Mouse (Mus musculus) intestine, postnatal 0 days (tissue): ENCODE data around the gene Wdr49. TPM values are rescaled to one million over a fixed set of nuclear protein-coding genes. Genes with fewer than 3 reads are reported as not detected.

ENCODE experiments used
- ATAC-seq: fragments of 200-750 bp; cut with Nextera tagmentation; 2 replicates; pipeline ENCODE4 v1.8.0; 2017; ENCODE audit warnings: mild to moderate bottlenecking, moderate TSS enrichment, moderate library complexity
- H3K27ac ChIP-seq: fragments of 300-500 bp; sonication (generic); 2 replicates; pipeline ENCODE4 v1.5.1; 2014; ENCODE audit warnings: mild to moderate bottlenecking, low read depth, low read length, moderate library complexity
- H3K27me3 ChIP-seq: fragments of 300-500 bp; sonication (generic); replicated peaks from 2 replicates; pipeline ENCODE4 v1.6.1; 2014; ENCODE audit warnings: low read length, mixed read lengths; ENCODE audit not compliant: control insufficient read depth, insufficient read depth
- H3K36me3 ChIP-seq: fragments of 300-500 bp; sonication (generic); 2 replicates; pipeline ENCODE4 v1.6.1; 2014; ENCODE audit warnings: mild to moderate bottlenecking, moderate library complexity; ENCODE audit not compliant: control insufficient read depth, insufficient read depth
- H3K4me1 ChIP-seq: fragments of 300-500 bp; sonication (generic); replicated peaks from 2 replicates; pipeline ENCODE4 v1.6.1; 2014; ENCODE audit warnings: antibody characterized with exemption, low read length, mixed read lengths; ENCODE audit not compliant: control insufficient read depth, insufficient read depth
- H3K4me2 ChIP-seq: fragments of 300-500 bp; sonication (generic); replicated peaks from 2 replicates; pipeline ENCODE4 v1.6.1; 2014; ENCODE audit warnings: low read depth, mild to moderate bottlenecking, moderate library complexity
- H3K4me3 ChIP-seq: fragments of 300-500 bp; sonication (generic); 2 replicates; pipeline ENCODE4 v1.5.1; 2014; ENCODE audit warnings: low read depth, low read length
- H3K9ac ChIP-seq: fragments of 300-500 bp; sonication (generic); 2 replicates; pipeline ENCODE4 v1.6.1; 2014; ENCODE audit warnings: mild to moderate bottlenecking, low read depth, low read length
- H3K9me3 ChIP-seq: fragments of 300-500 bp; sonication (generic); 2 replicates; pipeline ENCODE4 v1.6.1; 2016; ENCODE audit warnings: mixed run types; ENCODE audit not compliant: control insufficient read depth
- CTCF ChIP-seq: sonication (generic); IDR thresholded peaks from 2 replicates; pipeline ENCODE4 v1.5.1; 2016; ENCODE audit warnings: low read depth, mild to moderate bottlenecking, control low read depth, antibody characterized with exemption, moderate library complexity
- WGBS: fragments of 180-500 bp; shearing (Covaris S2); extraction: QIAGEN DNeasy Blood & Tissue Kit; methylation state at CpG from one replicate; pipeline ENCODE4 v1.1.7; 2014; 5-methylcytosine and 5-hydroxymethylcytosine counted together
- polyA plus RNA-seq: library from polyadenylated mRNA; unstranded; fragments of >200 nt; fragmentation: Nextera tagmentation; extraction: Ambion mirVana; gene quantifications from 2 replicates; pipeline ENCODE4 v1.2.1, GENCODE M21; 2015

Gene Wdr49
- polyA plus RNA-seq, 1 experiment from 2014 or later, result not detected

DNA sequence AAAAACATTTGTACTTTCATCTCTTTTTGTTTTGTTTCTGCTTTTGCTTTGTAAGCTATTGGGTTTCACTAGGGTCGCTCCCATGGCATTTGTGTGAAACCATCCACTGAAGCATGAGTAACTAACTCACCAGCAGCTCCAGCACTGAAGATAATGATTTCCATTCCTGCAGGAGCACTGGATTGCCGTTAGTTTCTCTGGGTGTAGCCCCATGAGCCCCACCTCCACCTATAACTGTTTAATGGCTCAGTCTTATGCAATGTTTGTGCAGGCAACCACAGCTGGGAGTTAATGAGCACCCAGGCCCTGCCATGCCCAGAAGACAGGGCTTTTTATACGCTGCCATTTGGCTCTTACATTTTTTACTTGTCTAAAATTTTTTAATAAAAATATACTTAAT is 11.0 kb upstream of the Wdr49 start:
- no peak for TF ChIP-seq CTCF
- 42% methylated on average over 3 of the region's 3 CpGs for WGBS
- no peaks in the 10 kb centered on the region for H3K36me3 ChIP-seq
- H3K4me2 ChIP-seq, result no peak overlapping the region
- no peaks in the 10 kb centered on the region for H3K9me3 ChIP-seq
- no peak overlapping the region for H3K27ac ChIP-seq
- no peak overlapping the region for H3K4me3 ChIP-seq
- no peaks in the 10 kb centered on the region for H3K27me3 ChIP-seq
- ATAC-seq, result peak; percentile 77
- H3K4me1 ChIP-seq, result no peaks in the 10 kb centered on the region
- no peak overlapping the region for H3K9ac ChIP-seq

DNA sequence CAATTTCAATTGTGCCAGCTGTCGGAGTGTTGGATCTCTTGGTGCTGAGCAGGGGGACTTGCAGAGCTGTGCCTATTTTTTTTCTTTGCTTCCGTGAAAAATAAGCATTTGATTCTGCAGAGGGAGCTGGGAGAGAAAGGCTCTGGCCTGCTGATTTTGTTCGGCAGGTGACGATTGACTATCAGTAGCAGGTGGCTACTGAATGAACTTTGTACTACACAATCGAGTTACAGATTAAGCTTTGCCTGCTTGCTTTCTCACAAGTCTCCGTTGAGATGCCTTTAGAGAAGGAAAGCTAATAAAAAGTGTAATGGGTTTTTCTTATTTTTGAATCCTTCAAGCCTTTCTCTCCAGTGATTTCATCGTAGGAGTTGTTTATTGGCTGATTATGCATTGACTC is 6.8 kb downstream of the Wdr49 start:
- Histone ChIP-seq H3K9me3 (no peaks in the 10 kb centered on the region), H3K27me3 (no peaks in the 10 kb centered on the region), H3K4me2 (no peak overlapping the region), H3K9ac (no peak overlapping the region), H3K27ac (no peak overlapping the region), H3K4me1 (no peaks in the 10 kb centered on the region), H3K36me3 (no peaks in the 10 kb centered on the region), H3K4me3 (no peak overlapping the region)
- peak; percentile 56; the same call in 1 of the 2 replicates for ATAC-seq
- 38% methylated on average over 7 of the region's 7 CpGs for WGBS
- no peak for TF ChIP-seq CTCF

DNA sequence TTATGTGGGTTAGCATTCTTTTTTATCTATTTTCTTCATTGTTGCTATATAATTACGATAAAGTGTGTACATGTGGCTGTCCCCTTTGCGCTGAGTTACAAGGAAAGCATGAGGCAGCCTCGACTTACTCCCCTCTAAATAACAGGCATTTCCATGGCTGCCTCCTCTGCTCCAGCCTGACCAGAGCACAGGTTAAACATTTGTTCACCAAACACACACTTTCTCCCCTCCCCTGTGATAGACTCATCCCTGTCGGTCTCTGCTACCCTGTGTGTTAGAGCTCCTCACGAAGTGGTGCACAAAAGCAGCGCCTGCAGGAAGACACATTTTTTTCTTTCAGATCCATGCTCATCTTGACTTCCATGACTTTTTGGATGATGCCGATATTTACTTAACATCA is 7.3 kb downstream of the Wdr49 start:
- no peak for ATAC-seq

DNA sequence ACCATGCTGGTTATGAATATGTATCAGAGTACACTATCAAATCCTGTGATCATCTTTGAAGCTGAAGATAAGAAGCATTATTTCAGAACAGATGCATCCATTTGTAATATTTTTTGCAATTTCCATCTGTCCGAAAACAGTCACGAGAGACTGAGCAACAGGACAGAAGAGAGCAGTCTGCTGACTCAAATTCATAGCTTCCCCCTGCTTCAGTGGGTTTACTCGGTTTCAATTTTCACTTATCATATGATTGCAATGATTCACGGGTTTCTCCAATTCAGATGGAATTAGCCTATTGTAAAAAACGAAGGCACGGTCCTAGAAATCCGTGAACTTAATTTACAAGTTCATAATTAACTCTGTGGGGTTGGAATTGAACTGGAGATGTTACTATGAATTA is 13.8 kb downstream of the Wdr49 start:
- Histone ChIP-seq H3K4me2 (no peak overlapping the region), H3K36me3 (no peaks in the 10 kb centered on the region), H3K4me3 (no peak overlapping the region), H3K9me3 (no peaks in the 10 kb centered on the region), H3K4me1 (no peaks in the 10 kb centered on the region), H3K9ac (no peak overlapping the region), H3K27ac (no peak overlapping the region), H3K27me3 (no peaks in the 10 kb centered on the region)
- no peak for ATAC-seq
- 81% methylated on average over 7 of the region's 7 CpGs for WGBS
- TF ChIP-seq CTCF, result no peak

More for the DNA sequence above, 7.3 kb downstream of the Wdr49 start:
- Histone ChIP-seq H3K9ac (no peak overlapping the region), H3K9me3 (no peaks in the 10 kb centered on the region), H3K27ac (no peak overlapping the region), H3K4me2 (no peak overlapping the region), H3K36me3 (no peaks in the 10 kb centered on the region), H3K4me1 (no peaks in the 10 kb centered on the region), H3K4me3 (no peak overlapping the region), H3K27me3 (no peaks in the 10 kb centered on the region)
- TF ChIP-seq CTCF, result no peak
- 64% methylated on average over 7 of the region's 7 CpGs for WGBS

DNA sequence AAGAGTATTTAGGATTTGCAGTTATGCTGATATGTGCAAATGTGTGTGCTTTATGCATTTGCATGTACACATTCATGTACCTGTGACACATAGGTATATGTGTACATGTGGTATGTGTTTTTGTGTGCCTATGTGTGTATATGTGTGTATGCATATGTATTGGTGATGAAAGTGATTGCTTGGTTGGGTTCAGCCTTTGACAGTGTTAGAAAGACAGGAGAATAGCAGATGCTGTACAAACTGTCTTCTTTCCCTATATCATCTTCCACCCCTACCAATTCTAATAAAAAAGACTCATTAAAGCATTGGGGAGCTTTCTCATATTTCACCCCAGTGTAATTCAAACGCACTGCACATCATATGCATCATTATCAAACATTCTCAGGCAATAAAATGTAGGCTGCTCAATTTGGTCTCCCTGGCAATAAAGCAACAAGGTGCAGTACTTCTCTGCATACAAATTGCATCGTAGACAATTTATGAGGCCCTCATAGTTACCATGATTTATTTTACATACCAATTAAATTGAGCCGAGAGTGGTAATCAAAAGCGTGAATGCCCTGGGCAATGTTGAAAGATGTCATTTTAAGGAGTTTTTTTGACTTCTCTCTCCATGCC is 51.3 kb downstream of the Wdr49 start:
- TF ChIP-seq CTCF, result no peak
- 76% methylated on average over 4 of the region's 4 CpGs for WGBS
- no peak for ATAC-seq

DNA sequence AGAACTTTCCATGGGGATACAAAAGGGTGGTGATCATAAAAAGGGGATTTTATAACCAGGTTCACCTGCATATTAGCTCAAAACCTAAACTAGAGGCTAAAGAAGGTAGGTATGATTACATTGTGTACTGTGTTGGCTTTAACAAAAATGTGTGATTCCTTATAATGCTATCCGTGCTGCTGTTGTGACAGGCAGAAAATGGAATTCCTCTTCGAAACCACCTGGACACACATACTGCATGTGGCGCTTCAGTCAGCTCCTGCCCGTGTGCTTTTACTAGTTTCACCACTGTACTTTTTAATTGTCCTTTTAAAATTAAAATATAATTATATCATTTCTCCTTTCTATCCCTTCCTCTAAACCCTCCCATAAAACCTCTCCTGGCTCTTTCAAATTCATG is 86.0 kb downstream of the Wdr49 start:
- no peaks in the 10 kb centered on the region for H3K27me3 ChIP-seq
- no peaks in the 10 kb centered on the region for H3K4me1 ChIP-seq
- no peak overlapping the region for H3K9ac ChIP-seq
- no peak overlapping the region for H3K27ac ChIP-seq
- no peak for ATAC-seq
- TF ChIP-seq CTCF, result no peak
- no peaks in the 10 kb centered on the region for H3K9me3 ChIP-seq
- 90% methylated on average over 4 of the region's 4 CpGs for WGBS
- H3K4me2 ChIP-seq, result no peak overlapping the region
- H3K36me3 ChIP-seq, result no peaks in the 10 kb centered on the region
- no peak overlapping the region for H3K4me3 ChIP-seq

More for the DNA sequence above, 51.3 kb downstream of the Wdr49 start:
- Histone ChIP-seq H3K27me3 (no peaks in the 10 kb centered on the region), H3K36me3 (no peaks in the 10 kb centered on the region), H3K9ac (no peak overlapping the region), H3K4me1 (no peaks in the 10 kb centered on the region), H3K9me3 (no peaks in the 10 kb centered on the region), H3K4me2 (no peak overlapping the region), H3K27ac (no peak overlapping the region), H3K4me3 (no peak overlapping the region)
